Mouse (Mus musculus) forebrain, embryonic 16.5 days (tissue): ENCODE data around the gene Samd10. TPM values are rescaled to one million over a fixed set of nuclear protein-coding genes. Genes with fewer than 3 reads are reported as not detected.

ENCODE experiments used
- ATAC-seq: fragments of 200-750 bp; cut with Nextera tagmentation; 2 replicates; pipeline ENCODE4 v1.8.0; 2017; ENCODE audit warnings: mild to moderate bottlenecking, moderate library complexity
- H3K27ac ChIP-seq: fragments of 300-500 bp; sonication (generic); 2 replicates; pipeline ENCODE4 v1.5.1; 2014; ENCODE audit warnings: low read length, control low read depth
- H3K27me3 ChIP-seq: fragments of 300-500 bp; sonication (generic); replicated peaks from 2 replicates; pipeline ENCODE4 v1.6.1; 2014; ENCODE audit warnings: low read length; ENCODE audit not compliant: control insufficient read depth, insufficient read depth
- H3K36me3 ChIP-seq: fragments of 300-500 bp; sonication (generic); 2 replicates; pipeline ENCODE4 v1.6.1; 2014; ENCODE audit not compliant: control insufficient read depth, insufficient read depth
- H3K4me1 ChIP-seq: fragments of 300-500 bp; sonication (generic); replicated peaks from 2 replicates; pipeline ENCODE4 v1.6.1; 2014; ENCODE audit warnings: low read length; ENCODE audit not compliant: control insufficient read depth, insufficient read depth
- H3K4me2 ChIP-seq: fragments of 300-500 bp; sonication (generic); 2 replicates; pipeline ENCODE4 v1.6.1; 2014; ENCODE audit warnings: mild to moderate bottlenecking, low read length, control low read depth
- H3K4me3 ChIP-seq: fragments of 300-500 bp; sonication (generic); replicated peaks from 2 replicates; pipeline ENCODE4 v1.5.1; 2014; ENCODE audit warnings: mild to moderate bottlenecking, low read length, control low read depth
- H3K9ac ChIP-seq: fragments of 300-500 bp; sonication (generic); replicated peaks from 2 replicates; pipeline ENCODE4 v1.6.1; 2014; ENCODE audit warnings: low read depth, low read length, control low read depth
- H3K9me3 ChIP-seq: fragments of 300-500 bp; sonication (generic); 2 replicates; pipeline ENCODE4 v1.6.1; 2016; ENCODE audit warnings: low read length; ENCODE audit not compliant: control insufficient read depth
- WGBS: fragments of 180-500 bp; shearing (Covaris S2); extraction: QIAGEN DNeasy Blood & Tissue Kit; methylation state at CpG from one replicate; pipeline ENCODE4 v1.1.7; 2014; 5-methylcytosine and 5-hydroxymethylcytosine counted together
- polyA plus RNA-seq: library from polyadenylated mRNA; unstranded; fragments of >200 nt; fragmentation: Nextera tagmentation; extraction: Ambion mirVana; gene quantifications from 2 replicates; pipeline ENCODE4 v1.2.1, GENCODE M21; 2015

Samd10 gene
- polyA plus RNA-seq, 1 experiment from 2014 or later: 128 TPM

GRCm38 (mm10) chr2:181593042-181593421 lies 6.0 kb downstream of the Samd10 start:
- peak overlapping the region; percentile 94 for H3K9ac ChIP-seq
- H3K36me3 ChIP-seq: peaks cover 10% of the 10 kb centered on the region
- no peaks in the 10 kb centered on the region for H3K27me3 ChIP-seq
- peak overlapping the region; percentile 96 for H3K4me3 ChIP-seq
- peak overlapping the region; percentile 62 for H3K4me2 ChIP-seq
- peaks cover 29% of the 10 kb centered on the region for H3K4me1 ChIP-seq
- 6% methylated on average over 6 of the region's 6 CpGs for WGBS
- ATAC-seq: peak; percentile 10; the same call in 1 of the 2 replicates
- no peaks in the 10 kb centered on the region for H3K9me3 ChIP-seq
- peak overlapping the region; percentile 82 for H3K27ac ChIP-seq

GRCm38 (mm10) chr2:181592231-181593041 lies 6.6 kb downstream of the Samd10 start, which contains the start of gene Zfp512b:
TSS of gene Zfp512b (minus strand) at chr2:181592803.
- H3K36me3 ChIP-seq: peaks cover 14% of the 10 kb centered on the region
- peak within 1 kb of the TSS; percentile 94 for H3K9ac ChIP-seq
- H3K4me3 ChIP-seq: peak within 1 kb of the TSS; percentile 96
- peak within 1 kb of the TSS; percentile 62 for H3K4me2 ChIP-seq
- peak; percentile 83 for ATAC-seq
- under 1% methylated on average over 80 of the region's 97 CpGs for WGBS
- H3K27me3 ChIP-seq: no peaks in the 10 kb centered on the region
- H3K9me3 ChIP-seq: no peaks in the 10 kb centered on the region
- peaks cover 23% of the 10 kb centered on the region for H3K4me1 ChIP-seq
- H3K27ac ChIP-seq: peak within 1 kb of the TSS; percentile 82

- Histone ChIP-seq H3K4me1 (peaks cover 23% of the 10 kb centered on the region), H3K4me3 (peak within 1 kb of the TSS; percentile 96), H3K4me2 (peak within 1 kb of the TSS; percentile 62), H3K36me3 (peaks cover 14% of the 10 kb centered on the region), H3K27me3 (no peaks in the 10 kb centered on the region), H3K9ac (peak within 1 kb of the TSS; percentile 94), H3K9me3 (no peaks in the 10 kb centered on the region), H3K27ac (peak within 1 kb of the TSS; percentile 82)
- no peak for ATAC-seq
- 18% methylated on average over 5 of the region's 5 CpGs for WGBS
These were observed 7.4 kb downstream of the Samd10 start, which contains the start of gene Prpf6 for GRCm38 (mm10) chr2:181591528-181592085. TSS of gene Prpf6 (plus strand) at chr2:181591868.

- H3K27me3 ChIP-seq: no peaks in the 10 kb centered on the region
- H3K36me3 ChIP-seq: peaks cover 25% of the 10 kb centered on the region
- H3K4me3 ChIP-seq: no peak overlapping the region
- WGBS: 96% methylated on average over 5 of the region's 5 CpGs
- H3K4me1 ChIP-seq: peaks cover 23% of the 10 kb centered on the region
- H3K27ac ChIP-seq: no peak overlapping the region
- H3K4me2 ChIP-seq: no peak overlapping the region
- ATAC-seq: no peak
- no peaks in the 10 kb centered on the region for H3K9me3 ChIP-seq
- no peak overlapping the region for H3K9ac ChIP-seq
These were observed 8.5 kb downstream of the Samd10 start for GRCm38 (mm10) chr2:181590471-181590870.

- Histone ChIP-seq H3K36me3 (peaks cover 32% of the 10 kb centered on the region), H3K9ac (no peak overlapping the region), H3K27ac (no peak overlapping the region), H3K9me3 (no peaks in the 10 kb centered on the region), H3K4me3 (no peak overlapping the region), H3K4me1 (peaks cover 23% of the 10 kb centered on the region), H3K4me2 (no peak overlapping the region), H3K27me3 (no peaks in the 10 kb centered on the region)
- ATAC-seq: no peak
- 98% methylated on average over 9 of the region's 9 CpGs for WGBS
These were observed 9.3 kb downstream of the Samd10 start for GRCm38 (mm10) chr2:181589732-181590105.

GRCm38 (mm10) chr2:181589011-181589731 lies 9.8 kb downstream of the Samd10 start:
- H3K27me3 ChIP-seq: no peaks in the 10 kb centered on the region

GRCm38 (mm10) chr2:181588229-181588780 lies 10.7 kb downstream of the Samd10 start:
- peaks cover 39% of the 10 kb centered on the region for H3K36me3 ChIP-seq
- WGBS: 91% methylated on average over 11 of the region's 11 CpGs
- no peak for ATAC-seq

More at GRCm38 (mm10) chr2:181589011-181589731, 9.8 kb downstream of the Samd10 start:
- no peaks in the 10 kb centered on the region for H3K9me3 ChIP-seq
- no peak overlapping the region for H3K4me2 ChIP-seq
- peaks cover 37% of the 10 kb centered on the region for H3K36me3 ChIP-seq
- H3K4me1 ChIP-seq: peaks cover 23% of the 10 kb centered on the region
- H3K9ac ChIP-seq: no peak overlapping the region
- no peak overlapping the region for H3K4me3 ChIP-seq
- ATAC-seq: no peak
- no peak overlapping the region for H3K27ac ChIP-seq
- 92% methylated on average over 10 of the region's 10 CpGs for WGBS

GRCm38 (mm10) chr2:181587796-181588195 lies 11.2 kb downstream of the Samd10 start:
- no peak overlapping the region for H3K27ac ChIP-seq
- H3K9me3 ChIP-seq: no peaks in the 10 kb centered on the region
- H3K36me3 ChIP-seq: peaks cover 39% of the 10 kb centered on the region
- H3K4me1 ChIP-seq: peaks cover 18% of the 10 kb centered on the region
- 83% methylated on average over 6 of the region's 6 CpGs for WGBS
- no peak overlapping the region for H3K9ac ChIP-seq
- no peak overlapping the region for H3K4me2 ChIP-seq
- ATAC-seq: no peak
- no peaks in the 10 kb centered on the region for H3K27me3 ChIP-seq
- H3K4me3 ChIP-seq: no peak overlapping the region

More at GRCm38 (mm10) chr2:181588229-181588780, 10.7 kb downstream of the Samd10 start:
- Histone ChIP-seq H3K27ac (no peak overlapping the region), H3K4me2 (no peak overlapping the region), H3K9me3 (no peaks in the 10 kb centered on the region), H3K4me1 (peaks cover 22% of the 10 kb centered on the region), H3K9ac (no peak overlapping the region), H3K4me3 (no peak overlapping the region), H3K27me3 (no peaks in the 10 kb centered on the region)

- Histone ChIP-seq H3K4me3 (no peak overlapping the region), H3K9me3 (no peaks in the 10 kb centered on the region), H3K4me2 (no peak overlapping the region), H3K27me3 (no peaks in the 10 kb centered on the region), H3K36me3 (peaks cover 39% of the 10 kb centered on the region), H3K9ac (no peak overlapping the region), H3K4me1 (peaks cover 15% of the 10 kb centered on the region), H3K27ac (no peak overlapping the region)
- no peak for ATAC-seq
- 96% methylated on average over 3 of the region's 3 CpGs for WGBS
These were observed 12.9 kb downstream of the Samd10 start for GRCm38 (mm10) chr2:181586124-181586523.
